Mouse (Mus musculus) forebrain, embryonic 14.5 days (tissue): ENCODE measurements around the gene Krt90. TPM values are rescaled to one million over a fixed set of nuclear protein-coding genes. Genes with fewer than 3 reads are reported as not detected.

Experiments
- ATAC-seq: fragments of 200-750 bp; cut with Nextera tagmentation; 2 replicates; pipeline ENCODE4 v1.8.0; 2017; ENCODE audit warnings: mild to moderate bottlenecking, moderate library complexity
- DNase-seq: peaks from one replicate; pipeline ENCODE4 v3.0.0-alpha.2; 2015; ENCODE audit warnings: low spot score
- H3K27ac ChIP-seq: fragments of 300-500 bp; sonication (generic); 2 replicates; pipeline ENCODE4 v1.5.1; 2014; ENCODE audit warnings: low read depth, mild to moderate bottlenecking, control low read depth, low read length, moderate library complexity
- H3K27me3 ChIP-seq: fragments of 300-500 bp; sonication (generic); replicated peaks from 2 replicates; pipeline ENCODE4 v1.6.1; 2014; ENCODE audit warnings: low read length, control low read depth, mixed read lengths; ENCODE audit not compliant: control insufficient read depth, insufficient read depth
- H3K36me3 ChIP-seq: fragments of 300-500 bp; sonication (generic); 2 replicates; pipeline ENCODE4 v1.6.1; 2014; ENCODE audit warnings: low read length, control low read depth; ENCODE audit not compliant: control insufficient read depth, insufficient read depth
- H3K4me1 ChIP-seq: fragments of 300-500 bp; sonication (generic); 2 replicates; pipeline ENCODE4 v1.6.1; 2014; ENCODE audit warnings: antibody characterized with exemption, low read length, control low read depth; ENCODE audit not compliant: control insufficient read depth, insufficient read depth
- H3K4me2 ChIP-seq: fragments of 300-500 bp; sonication (generic); 2 replicates; pipeline ENCODE4 v1.6.1; 2014; ENCODE audit warnings: mild to moderate bottlenecking, control low read depth, low read length
- H3K4me3 ChIP-seq: fragments of 300-500 bp; sonication (generic); 2 replicates; pipeline ENCODE4 v1.5.1; 2014; ENCODE audit warnings: low read depth, low read length, control low read depth
- H3K9ac ChIP-seq: fragments of 300-500 bp; sonication (generic); 2 replicates; pipeline ENCODE4 v1.6.1; 2014; ENCODE audit warnings: mild to moderate bottlenecking, low read length, control low read depth, moderate library complexity
- H3K9me3 ChIP-seq: fragments of 300-500 bp; sonication (generic); replicated peaks from 2 replicates; pipeline ENCODE4 v1.6.1; 2016; ENCODE audit warnings: low read length, control low read depth, mixed read lengths; ENCODE audit not compliant: control insufficient read depth
- WGBS: fragments of 180-500 bp; shearing (Covaris S2); extraction: QIAGEN DNeasy Blood & Tissue Kit; methylation state at CpG from one replicate; pipeline ENCODE4 v1.1.7; 2014; 5-methylcytosine and 5-hydroxymethylcytosine counted together
- polyA plus RNA-seq: library from polyadenylated mRNA; unstranded; fragments of >200 nt; fragmentation: Nextera tagmentation; extraction: Ambion mirVana; gene quantifications from 2 replicates; pipeline ENCODE4 v1.2.1, GENCODE M21; 2014

The Krt90 gene
- polyA plus RNA-seq, 1 experiment from 2014 or later, result 0.10 TPM

- H3K36me3 ChIP-seq, result no peaks in the 10 kb centered on the region
- DNase-seq (no peak), ATAC-seq (no peak)
- no peak overlapping the region for H3K27ac ChIP-seq
- H3K4me2 ChIP-seq, result no peak overlapping the region
- 10% methylated on average over 7 of the region's 7 CpGs for WGBS
- H3K9ac ChIP-seq, result no peak overlapping the region
- peaks cover 4% of the 10 kb centered on the region; the same call in 1 of the 2 replicates for H3K4me1 ChIP-seq
- no peak overlapping the region for H3K4me3 ChIP-seq
- H3K9me3 ChIP-seq, result no peaks in the 10 kb centered on the region
- no peaks in the 10 kb centered on the region for H3K27me3 ChIP-seq
Observed at GRCm38 (mm10) chr15:101558034-101558646, 4.6 kb downstream of the Krt90 start.

DNA sequence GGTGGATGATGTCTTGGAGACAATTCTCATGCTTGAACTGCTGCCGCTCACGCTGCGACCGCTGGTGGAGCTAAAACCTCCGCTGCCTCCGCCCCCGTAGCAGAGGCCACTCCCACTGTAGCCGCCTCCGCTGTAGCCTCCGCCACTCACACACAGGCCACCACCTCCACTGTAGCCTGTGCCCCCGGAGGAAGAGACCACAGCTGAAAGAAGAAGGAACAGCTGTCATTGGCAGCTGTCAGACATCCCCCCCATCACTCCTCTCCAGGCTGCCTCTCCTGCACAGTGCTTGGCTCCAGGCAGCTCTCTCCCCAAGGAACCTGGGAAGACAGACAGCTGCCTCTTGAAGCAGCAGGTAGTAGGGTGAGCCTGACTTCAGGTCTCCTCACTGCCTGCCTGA is 9.6 kb downstream of the Krt90 start:
- Histone ChIP-seq H3K27ac (no peak overlapping the region), H3K9me3 (no peaks in the 10 kb centered on the region), H3K27me3 (no peaks in the 10 kb centered on the region), H3K36me3 (no peaks in the 10 kb centered on the region), H3K4me2 (peak overlapping the region; percentile 37), H3K4me1 (peaks cover 6% of the 10 kb centered on the region), H3K4me3 (no peak overlapping the region), H3K9ac (no peak overlapping the region; the same call in 1 of the 2 replicates)
- ATAC-seq (peak; percentile 63), DNase-seq (peak; percentile 52)
- 2% methylated on average over 11 of the region's 11 CpGs for WGBS

- no peak for ATAC-seq
Observed at GRCm38 (mm10) chr15:101552188-101552587, 10.6 kb downstream of the Krt90 start.

DNA sequence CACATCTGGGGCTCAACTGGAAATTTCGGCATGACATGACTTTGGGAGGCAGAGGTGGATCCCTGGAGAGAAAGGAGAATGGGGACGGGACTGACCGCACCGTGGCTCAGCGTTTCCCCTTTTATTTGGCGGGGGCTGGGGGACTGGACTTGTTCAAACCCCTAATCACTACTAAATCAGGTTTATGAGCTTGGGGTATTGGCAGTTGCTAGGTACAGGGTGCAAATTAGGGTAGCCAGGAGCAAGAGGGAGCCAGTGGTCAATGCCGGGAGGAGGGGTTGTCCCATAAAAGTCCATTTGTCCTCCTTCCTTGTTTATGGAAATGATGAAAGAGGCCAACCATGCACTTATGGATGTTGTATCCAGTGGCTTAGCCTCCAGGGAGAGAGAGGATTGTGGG is 12.2 kb downstream of the Krt90 start, which contains the start of gene Krt82:
Gene Krt82 (minus strand): TSS at position 101 of the 400 bp plus-strand sequence.
- Histone ChIP-seq H3K27me3 (no peaks in the 10 kb centered on the region), H3K9me3 (no peaks in the 10 kb centered on the region), H3K4me1 (peaks cover 3% of the 10 kb centered on the region), H3K9ac (no peak within 1 kb of the TSS), H3K27ac (no peak within 1 kb of the TSS), H3K36me3 (no peaks in the 10 kb centered on the region), H3K4me2 (no peak within 1 kb of the TSS), H3K4me3 (no peak within 1 kb of the TSS)
- WGBS, result 82% methylated on average over 7 of the region's 7 CpGs
- ATAC-seq, result no peak
- DNase-seq, result no peak

More at GRCm38 (mm10) chr15:101552188-101552587, 10.6 kb downstream of the Krt90 start:
- DNase-seq, result no peak
- Histone ChIP-seq H3K36me3 (no peaks in the 10 kb centered on the region), H3K27me3 (no peaks in the 10 kb centered on the region), H3K9me3 (no peaks in the 10 kb centered on the region), H3K4me2 (no peak overlapping the region), H3K4me3 (no peak overlapping the region), H3K4me1 (peaks cover 3% of the 10 kb centered on the region), H3K27ac (no peak overlapping the region), H3K9ac (no peak overlapping the region)
- WGBS, result 83% methylated on average over 8 of the region's 8 CpGs

GRCm38 (mm10) chr15:101544478-101544877 is 18.3 kb downstream of the Krt90 start:
- H3K9ac ChIP-seq, result no peak overlapping the region
- no peaks in the 10 kb centered on the region for H3K9me3 ChIP-seq
- ATAC-seq (no peak), DNase-seq (no peak)
- H3K4me1 ChIP-seq, result no peaks in the 10 kb centered on the region
- H3K4me2 ChIP-seq, result no peak overlapping the region
- H3K27me3 ChIP-seq, result no peaks in the 10 kb centered on the region
- no peak overlapping the region for H3K27ac ChIP-seq
- no peaks in the 10 kb centered on the region for H3K36me3 ChIP-seq
- 58% methylated on average over 3 of the region's 3 CpGs for WGBS
- no peak overlapping the region for H3K4me3 ChIP-seq

GRCm38 (mm10) chr15:101542543-101542942 is 20.2 kb downstream of the Krt90 start:
- Histone ChIP-seq H3K4me2 (no peak overlapping the region), H3K9me3 (no peaks in the 10 kb centered on the region), H3K27ac (no peak overlapping the region), H3K9ac (no peak overlapping the region), H3K4me1 (no peaks in the 10 kb centered on the region), H3K36me3 (no peaks in the 10 kb centered on the region), H3K27me3 (no peaks in the 10 kb centered on the region), H3K4me3 (no peak overlapping the region)
- no peak for ATAC-seq
- 51% methylated on average over 8 of the region's 9 CpGs for WGBS
- DNase-seq, result no peak

DNA sequence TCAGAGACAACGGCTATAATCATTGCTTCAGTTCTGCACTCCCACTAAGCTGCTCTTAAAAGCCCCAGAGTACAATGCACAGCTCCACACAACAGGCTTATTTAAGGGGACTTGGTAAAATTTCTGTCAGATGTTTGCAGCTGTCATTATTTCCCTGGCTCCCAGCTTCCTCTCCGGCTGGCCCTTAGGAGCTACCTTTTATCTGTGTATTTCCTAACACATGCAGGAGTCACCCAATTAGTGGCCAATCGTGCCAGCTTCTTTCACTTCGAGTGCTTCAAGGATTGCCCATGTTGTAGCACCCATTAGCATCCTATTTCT is 24.2 kb downstream of the Krt90 start:
- 44% methylated on average over 4 of the region's 4 CpGs for WGBS
- no peak overlapping the region for H3K4me3 ChIP-seq
- no peaks in the 10 kb centered on the region for H3K36me3 ChIP-seq
- H3K4me2 ChIP-seq, result no peak overlapping the region
- no peaks in the 10 kb centered on the region for H3K27me3 ChIP-seq
- H3K4me1 ChIP-seq, result no peaks in the 10 kb centered on the region
- H3K9ac ChIP-seq, result no peak overlapping the region
- H3K9me3 ChIP-seq, result no peaks in the 10 kb centered on the region
- DNase-seq (no peak), ATAC-seq (no peak)
- no peak overlapping the region for H3K27ac ChIP-seq

DNA sequence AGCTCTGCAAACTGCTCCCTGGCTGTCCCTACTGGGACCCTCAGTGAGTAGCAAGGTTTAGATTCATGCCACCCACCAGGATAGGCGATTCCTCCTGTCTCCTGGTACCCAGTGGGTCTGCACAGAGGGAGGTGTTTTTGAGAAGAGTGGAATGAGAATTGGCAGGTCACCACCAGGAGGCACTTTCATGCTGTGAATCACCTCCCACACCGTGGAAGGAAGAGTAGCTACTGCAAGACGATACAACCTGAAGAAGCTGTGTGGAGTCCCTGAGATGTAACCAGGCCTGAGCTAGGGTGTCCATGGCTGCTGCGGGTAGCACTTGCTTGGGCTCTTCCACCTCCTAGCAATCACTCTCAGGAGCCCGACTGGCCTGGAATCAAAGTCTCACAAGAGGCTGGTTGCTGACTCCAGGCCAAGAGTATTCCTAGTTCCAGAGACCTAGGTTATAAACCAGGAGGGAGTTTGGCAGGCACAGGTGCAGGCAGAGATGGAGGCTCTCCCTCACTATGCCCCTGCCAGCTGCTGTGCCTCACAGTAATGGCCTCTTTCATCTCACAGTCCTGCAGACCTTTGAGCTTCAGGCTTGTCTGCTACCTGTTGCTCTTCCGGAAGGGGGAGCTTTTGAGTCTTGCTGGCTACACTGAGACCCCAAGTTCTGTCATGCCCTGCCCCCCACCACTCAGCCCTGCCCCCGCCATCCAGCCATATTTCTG is 24.7 kb downstream of the Krt90 start:
- Histone ChIP-seq H3K9me3 (no peaks in the 10 kb centered on the region), H3K4me3 (no peak overlapping the region), H3K4me1 (no peaks in the 10 kb centered on the region), H3K9ac (no peak overlapping the region), H3K27me3 (no peaks in the 10 kb centered on the region), H3K4me2 (no peak overlapping the region), H3K27ac (no peak overlapping the region), H3K36me3 (no peaks in the 10 kb centered on the region)
- 40% methylated on average over 7 of the region's 7 CpGs for WGBS
- no peak for ATAC-seq
- no peak for DNase-seq
